Mouse (Mus musculus) CH12.LX (cell line): Measurements from ENCODE around the gene Gm49450. TPM values are rescaled to one million over a fixed set of nuclear protein-coding genes. Genes with fewer than 3 reads are reported as not detected.

Source experiments
- DNase-seq: peaks from one replicate; pipeline ENCODE4 v3.0.0-alpha.2; 2013; ENCODE audit errors: extremely low read depth
- H3K27ac ChIP-seq: 2 replicates; pipeline ENCODE4 v1.5.1; 2012; ENCODE audit warnings: low read depth, mild to moderate bottlenecking, control low read depth, moderate library complexity; ENCODE audit not compliant: insufficient read depth
- H3K27me3 ChIP-seq: replicated peaks from 2 replicates; pipeline ENCODE3; 2012; ENCODE audit warnings: inconsistent platforms
- H3K36me3 ChIP-seq, 2 experiments: replicated peaks in 1 of 2; 2 replicates each; pipeline versions ENCODE3 to v1.6.1; 2012; ENCODE audit warnings: inconsistent platforms in 1 of 2, low read length in 1 of 2, mild to moderate bottlenecking in 1 of 2, mixed read lengths in 1 of 2, moderate library complexity in 1 of 2; ENCODE audit not compliant: control insufficient read depth in 1 of 2, insufficient read depth in 1 of 2
- H3K4me1 ChIP-seq, 2 experiments: 2 replicates each; pipeline ENCODE4 v1.6.1; 2012; ENCODE audit warnings: inconsistent platforms in 1 of 2, moderate library complexity in 1 of 2; ENCODE audit not compliant: insufficient read depth in 2 of 2, control insufficient read depth in 1 of 2
- H3K4me2 ChIP-seq: 2 replicates; pipeline ENCODE4 v1.6.1; 2012; ENCODE audit warnings: low read depth, mild to moderate bottlenecking, control low read depth; ENCODE audit not compliant: poor library complexity, insufficient read depth, severe bottlenecking
- H3K4me3 ChIP-seq, 3 experiments: fragments of 150-350 bp in 1 of 3; sonication (generic) in 1 of 3; replicated peaks in 1 of 3; 2 replicates each; pipeline versions ENCODE3 to v1.5.1; 2011 to 2012; ENCODE audit warnings: low read depth in 2 of 3, low read length in 2 of 3, mild to moderate bottlenecking in 2 of 3, moderate library complexity in 2 of 3, control low read depth in 1 of 3, improper control_type of control experiment in 1 of 3, inconsistent platforms in 1 of 3, mixed read lengths in 1 of 3; ENCODE audit not compliant: poor library complexity in 1 of 3
- H3K79me2 ChIP-seq: replicated peaks from 2 replicates; pipeline ENCODE4 v1.6.1; 2012; ENCODE audit warnings: mild to moderate bottlenecking, moderate library complexity; ENCODE audit not compliant: control insufficient read depth, poor library complexity, insufficient read depth, severe bottlenecking; ENCODE audit errors: extremely low read depth
- H3K9ac ChIP-seq: 2 replicates; pipeline ENCODE4 v1.6.1; 2012; ENCODE audit warnings: low read depth, mild to moderate bottlenecking, control low read depth, moderate library complexity; ENCODE audit not compliant: insufficient read depth
- H3K9me3 ChIP-seq: replicated peaks from 2 replicates; pipeline ENCODE3; 2012; ENCODE audit warnings: low read length, inconsistent platforms, mixed read lengths
- BHLHE40 ChIP-seq: IDR thresholded peaks from 2 replicates; pipeline ENCODE4 v1.6.1; 2011; ENCODE audit warnings: mild to moderate bottlenecking, low read depth, low read length, improper control_type of control experiment
- CHD1 ChIP-seq: IDR thresholded peaks from 2 replicates; pipeline ENCODE4 v1.6.1; 2012; ENCODE audit warnings: low read depth, low read length, improper control_type of control experiment, inconsistent platforms
- CHD2 ChIP-seq: IDR thresholded peaks from 2 replicates; pipeline ENCODE4 v1.6.1; 2011; ENCODE audit warnings: low read length, improper control_type of control experiment
- CTCF ChIP-seq, 2 experiments: IDR thresholded peaks in 1 of 2; conservative IDR thresholded peaks in 1 of 2; 2 replicates each; pipeline ENCODE4 v1.5.1; 2011 to 2012; ENCODE audit warnings: low read depth in 2 of 2, low read length in 2 of 2, improper control_type of control experiment in 1 of 2, inconsistent platforms in 1 of 2, mild to moderate bottlenecking in 1 of 2, moderate library complexity in 1 of 2
- E2F4 ChIP-seq: IDR thresholded peaks from 2 replicates; pipeline ENCODE4 v1.6.1; 2011; ENCODE audit warnings: low read depth, low read length, improper control_type of control experiment; ENCODE audit not compliant: insufficient replicate concordance
- ELF1 ChIP-seq: IDR thresholded peaks from 2 replicates; pipeline ENCODE4 v1.6.1; 2014; ENCODE audit warnings: low read depth, mild to moderate bottlenecking, inconsistent platforms, low read length, improper control_type of control experiment
- EP300 ChIP-seq: IDR thresholded peaks from 2 replicates; pipeline ENCODE4 v1.6.1; 2011; ENCODE audit warnings: low read length, improper control_type of control experiment
- ETS1 ChIP-seq: conservative IDR thresholded peaks from 2 replicates; pipeline ENCODE4 v1.6.1; 2012; ENCODE audit warnings: low read depth, mild to moderate bottlenecking, inconsistent platforms, low read length, improper control_type of control experiment, moderate library complexity
- GABPA ChIP-seq: IDR thresholded peaks from 2 replicates; pipeline ENCODE4 v1.6.1; 2012; ENCODE audit warnings: low read depth, low read length, improper control_type of control experiment, inconsistent platforms; ENCODE audit not compliant: insufficient replicate concordance
- HCFC1 ChIP-seq: IDR thresholded peaks from 2 replicates; pipeline ENCODE4 v1.6.1; 2012; ENCODE audit warnings: low read depth, mild to moderate bottlenecking, inconsistent platforms, low read length, improper control_type of control experiment
- JUN ChIP-seq: IDR thresholded peaks from 2 replicates; pipeline ENCODE4 v1.6.1; 2011; ENCODE audit warnings: low read depth, mild to moderate bottlenecking, low read length, improper control_type of control experiment, moderate library complexity; ENCODE audit not compliant: insufficient read depth
- JUND ChIP-seq: conservative IDR thresholded peaks from 2 replicates; pipeline ENCODE4 v1.6.1; 2011; ENCODE audit warnings: low read depth, low read length, improper control_type of control experiment
- KAT2A ChIP-seq: IDR thresholded peaks from 2 replicates; pipeline ENCODE4 v1.6.1; 2012; ENCODE audit warnings: low read length, improper control_type of control experiment, inconsistent platforms; ENCODE audit not compliant: insufficient replicate concordance
- MAFK ChIP-seq: IDR thresholded peaks from 2 replicates; pipeline ENCODE4 v1.6.1; 2011; ENCODE audit warnings: low read length, improper control_type of control experiment; ENCODE audit not compliant: insufficient replicate concordance
- MAX ChIP-seq: IDR thresholded peaks from 2 replicates; pipeline ENCODE4 v1.6.1; 2011; ENCODE audit warnings: low read length, improper control_type of control experiment
- MAZ ChIP-seq: IDR thresholded peaks from 2 replicates; pipeline ENCODE4 v1.6.1; 2012; ENCODE audit warnings: low read depth, mild to moderate bottlenecking, inconsistent platforms, low read length, improper control_type of control experiment, moderate library complexity
- MEF2A ChIP-seq: IDR thresholded peaks from 2 replicates; pipeline ENCODE4 v1.6.1; 2014; ENCODE audit warnings: low read depth, mild to moderate bottlenecking, inconsistent platforms, low read length, improper control_type of control experiment, borderline replicate concordance
- MXI1 ChIP-seq: IDR thresholded peaks from 2 replicates; pipeline ENCODE4 v1.6.1; 2011; ENCODE audit warnings: mild to moderate bottlenecking, low read depth, low read length, improper control_type of control experiment
- MYC ChIP-seq: IDR thresholded peaks from 2 replicates; pipeline ENCODE4 v1.6.1; 2011; ENCODE audit warnings: low read depth, mild to moderate bottlenecking, improper control_type of control experiment, low read length
- NELFE ChIP-seq: IDR thresholded peaks from 2 replicates; pipeline ENCODE4 v1.6.1; 2011; ENCODE audit warnings: low read depth, low read length, improper control_type of control experiment
- NRF1 ChIP-seq: IDR thresholded peaks from 2 replicates; pipeline ENCODE4 v1.6.1; 2014; ENCODE audit warnings: low read depth, mild to moderate bottlenecking, inconsistent platforms, low read length, improper control_type of control experiment, moderate library complexity
- PAX5 ChIP-seq: IDR thresholded peaks from 2 replicates; pipeline ENCODE4 v1.6.1; 2012; ENCODE audit warnings: low read length, inconsistent platforms, mixed read lengths
- POLR2A ChIP-seq: IDR thresholded peaks from 2 replicates; pipeline ENCODE4 v1.6.1; 2011; ENCODE audit warnings: low read depth, mild to moderate bottlenecking, improper control_type of control experiment, low read length
- POLR2AphosphoS2 ChIP-seq: IDR thresholded peaks from 2 replicates; pipeline ENCODE4 v1.6.1; 2011; ENCODE audit warnings: low read depth, low read length, improper control_type of control experiment
- RAD21 ChIP-seq: IDR thresholded peaks from 2 replicates; pipeline ENCODE4 v1.6.1; 2011; ENCODE audit warnings: low read depth, mild to moderate bottlenecking, low read length, improper control_type of control experiment, moderate library complexity
- RCOR1 ChIP-seq: conservative IDR thresholded peaks from 2 replicates; pipeline ENCODE4 v1.6.1; 2012; ENCODE audit warnings: low read depth, mild to moderate bottlenecking, inconsistent platforms, low read length, improper control_type of control experiment
- SIN3A ChIP-seq: IDR thresholded peaks from 2 replicates; pipeline ENCODE4 v1.6.1; 2012; ENCODE audit warnings: low read length, improper control_type of control experiment, inconsistent platforms
- SMC3 ChIP-seq: IDR thresholded peaks from 2 replicates; pipeline ENCODE4 v1.6.1; 2011; ENCODE audit warnings: low read depth, low read length, improper control_type of control experiment
- TBP ChIP-seq: conservative IDR thresholded peaks from 2 replicates; pipeline ENCODE4 v1.6.1; 2011; ENCODE audit warnings: low read depth, low read length, improper control_type of control experiment
- TCF12 ChIP-seq: IDR thresholded peaks from 2 replicates; pipeline ENCODE4 v1.6.1; 2014; ENCODE audit warnings: low read depth, mild to moderate bottlenecking, inconsistent platforms, low read length, improper control_type of control experiment
- UBTF ChIP-seq: IDR thresholded peaks from 2 replicates; pipeline ENCODE4 v1.6.1; 2012; ENCODE audit warnings: low read depth, mild to moderate bottlenecking, inconsistent platforms, low read length, improper control_type of control experiment, moderate library complexity
- USF1 ChIP-seq: IDR thresholded peaks from 2 replicates; pipeline ENCODE4 v1.6.1; 2014; ENCODE audit warnings: low read depth, mild to moderate bottlenecking, inconsistent platforms, low read length, improper control_type of control experiment
- USF2 ChIP-seq: conservative IDR thresholded peaks from 2 replicates; pipeline ENCODE4 v1.6.1; 2011; ENCODE audit warnings: low read depth, low read length, improper control_type of control experiment
- ZC3H11A ChIP-seq: IDR thresholded peaks from 2 replicates; pipeline ENCODE4 v1.6.1; 2012; ENCODE audit warnings: low read depth, mild to moderate bottlenecking, inconsistent platforms, low read length, improper control_type of control experiment
- ZKSCAN1 ChIP-seq: IDR thresholded peaks from 2 replicates; pipeline ENCODE4 v1.6.1; 2012; ENCODE audit warnings: low read depth, inconsistent platforms, low read length, improper control_type of control experiment, borderline replicate concordance
- ZMIZ1 ChIP-seq: IDR thresholded peaks from 2 replicates; pipeline ENCODE4 v1.6.1; 2012; ENCODE audit warnings: low read depth, mild to moderate bottlenecking, inconsistent platforms, low read length, improper control_type of control experiment
- ZNF384 ChIP-seq: IDR thresholded peaks from 2 replicates; pipeline ENCODE4 v1.6.1; 2012; ENCODE audit warnings: low read depth, low read length, improper control_type of control experiment, inconsistent platforms
- dilution Hi-C: fragments of 300-500 bp; cut with MboI; formaldehyde crosslinking; loops from 2 replicates; pipeline ENCODE4 v1.14.3; 2020; ENCODE audit warnings: low sequenced_read_pairs; ENCODE audit not compliant: extremely low pct_unique_long_range_greater_than_20kb, extremely low pct_ligation_motif_present
- in situ Hi-C: fragments of 300-500 bp; cut with MboI; formaldehyde crosslinking; loops from 3 replicates; pipeline ENCODE4 v1.14.3; 2019; ENCODE audit warnings: low sequenced_read_pairs, low pct_ligation_motif_present, low pct_unique_long_range_greater_than_20kb, mixed read lengths
- polyA plus RNA-seq: library from polyadenylated mRNA; unstranded; fragments of >175 nt; gene quantifications from 2 replicates; pipeline ENCODE4 v1.2.1, GENCODE M21; 2012; ENCODE audit warnings: low read depth; ENCODE audit not compliant: insufficient read length
- total RNA-seq, 2 experiments: library from RNA; depleted of rRNA; stranded (reverse); fragments of 300-350 nt in 1 of 2; fragments of >200 nt in 1 of 2; gene quantifications; 2 replicates each; pipeline ENCODE4 v1.2.3; 2012 to 2014

Gm49450 gene
- total and polyA plus RNA-seq, 3 experiments, result 0.38 to 125 (median 4.7) TPM

DNA sequence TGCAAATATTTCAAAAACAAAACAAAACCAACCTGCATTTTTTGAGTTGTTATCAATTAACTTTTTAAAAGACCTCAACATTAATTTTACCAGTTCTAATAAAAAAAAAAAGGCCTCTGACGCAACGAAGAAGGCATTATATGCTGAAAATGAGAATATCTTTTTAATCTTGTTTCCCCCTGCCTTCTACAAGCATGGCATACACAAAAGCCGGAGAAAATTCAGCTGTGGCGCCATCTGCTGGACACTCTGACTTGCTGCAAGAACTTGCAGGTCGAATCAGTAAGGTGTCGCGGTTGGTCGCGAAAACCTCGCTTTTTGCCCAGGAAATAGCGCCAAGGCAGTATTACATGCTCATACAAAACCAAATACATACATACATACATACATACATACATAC lies 40.5 kb upstream of the Gm49450 start:
- H3K79me2 ChIP-seq, result no peaks in the 10 kb centered on the region
- no peak overlapping the region for H3K27ac ChIP-seq
- dilution Hi-C loops, result no loop called here
- H3K4me1 ChIP-seq, result peaks cover 8 to 46% of the 10 kb centered on the region in 2 experiments
- H3K36me3 ChIP-seq, result no peaks in the 10 kb centered on the region
- DNase-seq, result peak; percentile 100
- H3K4me3 ChIP-seq, result peak overlapping the region in 2 of 3 experiments; percentile 57 to 82
- no peaks in the 10 kb centered on the region for H3K27me3 ChIP-seq
- no peak for TF ChIP-seq MEF2A
- no peak for TF ChIP-seq MAZ
- no peak; the same call in 1 of the 2 replicates for TF ChIP-seq ZNF384
- no peak for TF ChIP-seq USF1
- TF ChIP-seq SMC3, result peak; percentile 93
- TF ChIP-seq MYC, result peak; percentile 96
- TF ChIP-seq SIN3A, result peak; percentile 51; the same call in 1 of the 2 replicates
- no peak for TF ChIP-seq GABPA
- no peak for TF ChIP-seq PAX5
- TF ChIP-seq CHD1, result peak; percentile 44; the same call in 1 of the 2 replicates
- TF ChIP-seq USF2, result no peak
- 0 out of 2 replicates have a peak, but pooled peaks have one; percentile 55 for TF ChIP-seq TBP
- TF ChIP-seq JUN, result no peak
- TF ChIP-seq RAD21, result peak; percentile 91
- TF ChIP-seq E2F4, result no peak; the same call in 1 of the 2 replicates
- TF ChIP-seq ZC3H11A, result peak; percentile 38; the same call in 1 of the 2 replicates
- peak; percentile 90 to 98 for TF ChIP-seq CTCF (conservative IDR thresholded peaks at IDR 0.05 in 1 of 2, IDR thresholded peaks at IDR 0.05 in 1 of 2; ENCODE audit: low read depth in 2 of 2, low read length in 2 of 2)
- TF ChIP-seq UBTF, result no peak
- TF ChIP-seq ETS1, result no peak
- TF ChIP-seq ZKSCAN1, result no peak
- peak; percentile 91 for TF ChIP-seq MXI1
- TF ChIP-seq POLR2A, result no peak
- no peak; the same call in 1 of the 2 replicates for TF ChIP-seq HCFC1
- 0 out of 2 replicates have a peak, but pooled peaks have one; percentile 44 for TF ChIP-seq TCF12
- no peak for TF ChIP-seq EP300
- no peak for TF ChIP-seq CHD2
- no peak for TF ChIP-seq NRF1
- TF ChIP-seq MAX, result peak; percentile 80
- no peak for TF ChIP-seq BHLHE40
- no peak for TF ChIP-seq NELFE
- TF ChIP-seq ZMIZ1, result no peak
- TF ChIP-seq POLR2AphosphoS2, result no peak
- TF ChIP-seq JUND, result 0 out of 2 replicates have a peak, but pooled peaks have one; percentile 22
- TF ChIP-seq MAFK, result no peak
- TF ChIP-seq RCOR1, result no peak
- TF ChIP-seq KAT2A, result no peak
- TF ChIP-seq ELF1, result no peak
- in situ Hi-C loops, result loop anchor here (5.0 to 10.0 kb wide), 2 partner anchors 59 to 107 kb away; partner anchors contain the start of gene Tuba1b
- H3K4me2 ChIP-seq, result peak overlapping the region; percentile 18; the same call in 1 of the 2 replicates
- H3K9me3 ChIP-seq, result no peaks in the 10 kb centered on the region
- peak overlapping the region; percentile 74; the same call in 1 of the 2 replicates for H3K9ac ChIP-seq
